Mouse (Mus musculus) midbrain, embryonic 11.5 days (tissue): Measurements from ENCODE around the gene Mlph. TPM values are rescaled to one million over a fixed set of nuclear protein-coding genes. Genes with fewer than 3 reads are reported as not detected.

ENCODE experiments used
- ATAC-seq: fragments of 200-750 bp; cut with Nextera tagmentation; 2 replicates; pipeline ENCODE4 v1.8.0; 2017; ENCODE audit warnings: moderate TSS enrichment, moderate library complexity; ENCODE audit not compliant: low FRiP score
- DNase-seq: peaks from one replicate; pipeline ENCODE4 v3.0.0; 2015; ENCODE audit warnings: low spot score; ENCODE audit errors: missing footprints
- H3K27ac ChIP-seq: fragments of 300-500 bp; sonication (generic); 2 replicates; pipeline ENCODE4 v1.5.1; 2014; ENCODE audit warnings: low read depth, low read length
- H3K27me3 ChIP-seq: fragments of 300-500 bp; sonication (generic); 2 replicates; pipeline ENCODE4 v1.6.1; 2014; ENCODE audit warnings: mild to moderate bottlenecking, low read length, moderate library complexity, mixed read lengths; ENCODE audit not compliant: control insufficient read depth, insufficient read depth
- H3K36me3 ChIP-seq: fragments of 300-500 bp; sonication (generic); 2 replicates; pipeline ENCODE4 v1.6.1; 2014; ENCODE audit warnings: mild to moderate bottlenecking, low read length, moderate library complexity, mixed read lengths; ENCODE audit not compliant: control insufficient read depth, insufficient read depth
- H3K4me1 ChIP-seq: fragments of 300-500 bp; sonication (generic); 2 replicates; pipeline ENCODE4 v1.6.1; 2014; ENCODE audit warnings: low read length; ENCODE audit not compliant: control insufficient read depth, insufficient read depth
- H3K4me2 ChIP-seq: fragments of 300-500 bp; sonication (generic); 2 replicates; pipeline ENCODE4 v1.6.1; 2014; ENCODE audit warnings: mild to moderate bottlenecking, moderate library complexity
- H3K4me3 ChIP-seq: fragments of 300-500 bp; sonication (generic); 2 replicates; pipeline ENCODE4 v1.5.1; 2014; ENCODE audit warnings: low read depth, low read length
- H3K9ac ChIP-seq: fragments of 300-500 bp; sonication (generic); 2 replicates; pipeline ENCODE4 v1.6.1; 2014; ENCODE audit warnings: low read length
- H3K9me3 ChIP-seq: fragments of 300-500 bp; sonication (generic); 2 replicates; pipeline ENCODE4 v1.6.1; 2016; ENCODE audit warnings: low read length; ENCODE audit not compliant: control insufficient read depth
- WGBS: fragments of 180-500 bp; shearing (Covaris S2); extraction: QIAGEN DNeasy Blood & Tissue Kit; methylation state at CpG from one replicate; pipeline ENCODE4 v1.1.7; 2014; 5-methylcytosine and 5-hydroxymethylcytosine counted together
- polyA plus RNA-seq: library from polyadenylated mRNA; unstranded; fragments of >200 nt; fragmentation: Nextera tagmentation; extraction: Ambion mirVana; gene quantifications from 2 replicates; pipeline ENCODE4 v1.2.1, GENCODE M21; 2014

Gene Mlph
- polyA plus RNA-seq, 1 experiment from 2014 or later: 0.33 TPM

GRCm38 (mm10) chr1:90951670-90952069 is 36.8 kb downstream of the Mlph start:
- Histone ChIP-seq H3K9ac (no peak overlapping the region), H3K4me1 (no peaks in the 10 kb centered on the region), H3K4me3 (no peak overlapping the region), H3K27ac (no peak overlapping the region), H3K36me3 (no peaks in the 10 kb centered on the region), H3K4me2 (no peak overlapping the region), H3K27me3 (no peaks in the 10 kb centered on the region), H3K9me3 (no peaks in the 10 kb centered on the region)
- no peak for ATAC-seq
- WGBS: 80% methylated on average over 7 of the region's 7 CpGs
- no peak for DNase-seq

DNA sequence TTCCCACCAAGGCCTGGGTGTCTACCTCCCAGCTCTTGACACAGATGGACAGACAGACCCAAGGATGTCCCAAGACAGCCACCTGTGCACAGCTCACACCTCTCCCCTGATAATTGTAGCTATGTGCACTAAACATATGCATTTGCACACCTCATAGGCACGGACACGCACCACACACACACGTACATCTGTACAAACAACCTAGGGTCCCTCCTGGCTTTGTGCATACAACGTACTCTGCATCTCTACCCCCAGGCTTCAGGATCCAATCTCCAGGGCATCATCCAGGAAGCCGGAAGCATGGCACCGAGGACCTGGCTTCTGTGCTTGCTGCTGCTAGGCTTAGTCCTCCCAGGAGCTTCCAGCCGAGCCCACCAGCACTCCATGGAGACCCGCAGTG is 37.9 kb downstream of the Mlph start, which contains the start of gene Prlh:
Prlh (plus strand) TSS at position 301 of the 400 bp plus-strand sequence.
- H3K9me3 ChIP-seq: no peaks in the 10 kb centered on the region
- no peak for ATAC-seq

DNA sequence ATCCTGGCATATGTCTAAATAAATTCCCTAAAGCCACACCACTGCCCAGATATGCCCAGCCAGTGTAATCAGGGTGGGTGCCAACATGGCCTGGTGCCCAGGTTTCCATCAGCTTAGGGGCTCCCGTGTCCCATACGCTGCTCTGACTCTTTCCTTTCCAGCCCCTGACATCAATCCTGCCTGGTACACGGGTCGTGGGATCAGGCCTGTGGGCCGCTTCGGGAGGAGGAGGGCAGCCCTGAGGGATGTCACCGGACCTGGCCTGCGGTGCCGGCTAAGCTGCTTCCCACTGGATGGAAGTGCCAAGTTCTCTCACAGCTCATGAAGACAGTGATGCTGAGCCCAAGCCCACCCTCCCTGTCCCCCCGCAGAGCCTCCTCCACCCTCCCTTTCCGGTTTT is 38.8 kb downstream of the Mlph start:
- 83% methylated on average over 11 of the region's 11 CpGs for WGBS
- Histone ChIP-seq H3K9ac (no peak overlapping the region), H3K9me3 (no peaks in the 10 kb centered on the region), H3K4me3 (no peak overlapping the region), H3K27ac (no peak overlapping the region), H3K4me1 (no peaks in the 10 kb centered on the region), H3K27me3 (no peaks in the 10 kb centered on the region), H3K36me3 (no peaks in the 10 kb centered on the region), H3K4me2 (no peak overlapping the region)
- DNase-seq (no peak), ATAC-seq (no peak)

More for the DNA sequence above, 37.9 kb downstream of the Mlph start, which contains the start of gene Prlh:
- H3K36me3 ChIP-seq: no peaks in the 10 kb centered on the region
- H3K4me2 ChIP-seq: no peak within 1 kb of the TSS
- DNase-seq: no peak
- H3K4me3 ChIP-seq: no peak within 1 kb of the TSS
- no peak within 1 kb of the TSS for H3K27ac ChIP-seq
- 87% methylated on average over 8 of the region's 8 CpGs for WGBS
- H3K9ac ChIP-seq: no peak within 1 kb of the TSS
- no peaks in the 10 kb centered on the region for H3K4me1 ChIP-seq
- H3K27me3 ChIP-seq: no peaks in the 10 kb centered on the region

- no peaks in the 10 kb centered on the region for H3K27me3 ChIP-seq
- WGBS: 37% methylated on average over 7 of the region's 7 CpGs
- no peak overlapping the region for H3K9ac ChIP-seq
- ATAC-seq (peak; percentile 55; the same call in 1 of the 2 replicates), DNase-seq (peak; percentile 95)
- no peak overlapping the region for H3K4me2 ChIP-seq
- no peaks in the 10 kb centered on the region for H3K9me3 ChIP-seq
- H3K4me3 ChIP-seq: no peak overlapping the region
- no peak overlapping the region for H3K27ac ChIP-seq
- H3K4me1 ChIP-seq: no peaks in the 10 kb centered on the region
- H3K36me3 ChIP-seq: no peaks in the 10 kb centered on the region
Observed at GRCm38 (mm10) chr1:90956245-90957096, 41.6 kb downstream of the Mlph start.

GRCm38 (mm10) chr1:90962526-90962925 is 47.6 kb downstream of the Mlph start:
- ATAC-seq: no peak
- no peak overlapping the region for H3K4me2 ChIP-seq
- H3K4me3 ChIP-seq: no peak overlapping the region
- no peaks in the 10 kb centered on the region for H3K9me3 ChIP-seq
- 46% methylated on average over 4 of the region's 4 CpGs for WGBS
- no peak overlapping the region for H3K9ac ChIP-seq
- no peaks in the 10 kb centered on the region for H3K4me1 ChIP-seq
- H3K36me3 ChIP-seq: no peaks in the 10 kb centered on the region
- no peak overlapping the region for H3K27ac ChIP-seq
- DNase-seq: no peak
- no peaks in the 10 kb centered on the region for H3K27me3 ChIP-seq

DNA sequence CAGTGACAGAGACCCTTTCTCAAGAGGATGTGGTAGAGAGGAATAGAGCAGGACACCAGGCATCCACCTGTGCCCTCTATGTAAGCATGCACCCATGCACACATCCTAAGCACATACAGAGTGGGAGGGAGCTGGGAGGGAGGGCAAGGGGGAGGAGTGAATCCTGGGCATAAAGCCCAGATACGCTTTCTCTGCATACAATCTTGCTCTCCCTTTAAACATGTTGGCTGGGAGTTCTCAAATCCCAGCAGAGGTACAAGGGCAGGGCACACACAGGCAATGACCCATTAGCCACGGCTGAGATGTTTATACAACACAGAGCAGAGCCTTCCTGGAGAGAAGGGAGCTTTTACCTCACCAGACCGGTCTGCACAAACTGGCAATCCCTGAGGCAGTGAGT is 48.1 kb downstream of the Mlph start:
- ATAC-seq: no peak

DNA sequence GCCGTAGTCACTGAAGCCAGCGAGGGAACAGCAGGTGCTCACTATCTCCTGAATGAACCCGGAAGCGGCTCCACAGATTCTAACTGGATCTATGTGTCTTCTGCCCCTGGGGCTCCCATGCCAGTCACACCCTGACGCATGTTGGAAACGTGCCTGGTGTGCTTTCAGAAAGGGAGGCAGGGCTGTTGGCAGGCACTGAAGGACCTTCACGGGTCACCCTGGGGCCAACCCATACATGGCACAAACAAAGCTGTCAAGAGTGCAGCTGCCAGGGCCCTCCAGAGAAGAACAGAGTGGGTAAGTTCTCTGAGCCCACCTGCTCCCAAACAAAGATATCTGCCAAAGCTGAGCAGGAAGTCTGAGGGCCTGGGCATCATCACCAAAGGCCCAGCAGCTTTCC is 52.7 kb downstream of the Mlph start:
- Histone ChIP-seq H3K27me3 (peaks cover under 1% of the 10 kb centered on the region; the same call in 1 of the 2 replicates), H3K9me3 (no peaks in the 10 kb centered on the region), H3K4me1 (no peaks in the 10 kb centered on the region), H3K9ac (no peak overlapping the region), H3K4me2 (no peak overlapping the region), H3K4me3 (no peak overlapping the region), H3K27ac (no peak overlapping the region), H3K36me3 (no peaks in the 10 kb centered on the region)
- WGBS: 83% methylated on average over 7 of the region's 7 CpGs
- no peak for DNase-seq
- no peak for ATAC-seq

More for the DNA sequence above, 48.1 kb downstream of the Mlph start:
- no peaks in the 10 kb centered on the region for H3K27me3 ChIP-seq
- no peak for DNase-seq
- no peak overlapping the region for H3K4me2 ChIP-seq
- no peak overlapping the region for H3K4me3 ChIP-seq
- no peaks in the 10 kb centered on the region for H3K4me1 ChIP-seq
- H3K27ac ChIP-seq: no peak overlapping the region
- WGBS: 60% methylated on average over 3 of the region's 3 CpGs
- H3K36me3 ChIP-seq: no peaks in the 10 kb centered on the region
- H3K9ac ChIP-seq: no peak overlapping the region
- H3K9me3 ChIP-seq: no peaks in the 10 kb centered on the region

GRCm38 (mm10) chr1:90968649-90969048 is 53.8 kb downstream of the Mlph start:
- no peak overlapping the region for H3K27ac ChIP-seq
- H3K4me1 ChIP-seq: peaks cover 7% of the 10 kb centered on the region
- DNase-seq (no peak), ATAC-seq (no peak)
- no peak overlapping the region for H3K4me2 ChIP-seq
- no peaks in the 10 kb centered on the region for H3K9me3 ChIP-seq
- H3K9ac ChIP-seq: no peak overlapping the region
- peaks cover 4% of the 10 kb centered on the region; the same call in 1 of the 2 replicates for H3K27me3 ChIP-seq
- no peak overlapping the region for H3K4me3 ChIP-seq
- WGBS: 87% methylated on average over 4 of the region's 4 CpGs
- H3K36me3 ChIP-seq: no peaks in the 10 kb centered on the region

GRCm38 (mm10) chr1:90969347-90969784 is 54.5 kb downstream of the Mlph start, which contains the start of gene Rab17:
Gene Rab17, minus strand, starts transcription at chr1:90969661.
- no peak within 1 kb of the TSS for H3K4me3 ChIP-seq
- no peaks in the 10 kb centered on the region for H3K9me3 ChIP-seq
- H3K4me1 ChIP-seq: peaks cover 14% of the 10 kb centered on the region
- H3K4me2 ChIP-seq: no peak within 1 kb of the TSS
- H3K9ac ChIP-seq: no peak within 1 kb of the TSS
- DNase-seq (no peak), ATAC-seq (no peak)
- H3K27me3 ChIP-seq: peaks cover 4% of the 10 kb centered on the region; the same call in 1 of the 2 replicates
- 42% methylated on average over 9 of the region's 9 CpGs for WGBS
- H3K36me3 ChIP-seq: no peaks in the 10 kb centered on the region
- no peak within 1 kb of the TSS for H3K27ac ChIP-seq
